Mouse (Mus musculus) brain, embryonic 14.5 days (tissue): Measurements from ENCODE around the gene Gm13279.
"Not testable (repeated sequence)": the region's sequence is repeated elsewhere in the genome, so short reads cannot be mapped to it uniquely, and the experiment has no call there.

Experiments used
- CTCF ChIP-seq: fragments of 200-500 bp; IDR thresholded peaks from 2 replicates; pipeline ENCODE4 v1.5.1; 2012; ENCODE audit warnings: inconsistent platforms, mild to moderate bottlenecking, moderate library complexity, borderline replicate concordance; ENCODE audit not compliant: insufficient read depth, insufficient read length; ENCODE audit errors: extremely low read depth
- POLR2A ChIP-seq: fragments of 200-500 bp; IDR thresholded peaks from 2 replicates; pipeline ENCODE4 v1.6.1; 2012; ENCODE audit warnings: mild to moderate bottlenecking, inconsistent platforms, borderline replicate concordance; ENCODE audit not compliant: poor library complexity, insufficient read depth, insufficient read length, severe bottlenecking; ENCODE audit errors: extremely low read depth

- not testable (repeated sequence) for TF ChIP-seq POLR2A, CTCF
Observed at GRCm38 (mm10) chr4:88799365-88799764, 2.2 kb downstream of the Gm13279 start, which contains the start of gene Gm13285.
